Mouse (Mus musculus) cerebellum, adult 2 months (tissue): ENCODE data around the gene Mtfr1l.

Source experiments
- CTCF ChIP-seq: fragments of 200-500 bp; IDR thresholded peaks from 2 replicates; pipeline ENCODE4 v1.5.1; 2011; ENCODE audit warnings: low read depth, mild to moderate bottlenecking, control low read depth, low read length, moderate library complexity, borderline replicate concordance; ENCODE audit not compliant: insufficient read depth
- POLR2A ChIP-seq: fragments of 200-500 bp; IDR thresholded peaks from 2 replicates; pipeline ENCODE4 v1.6.1; 2011; ENCODE audit warnings: low read length, control low read depth, borderline replicate concordance; ENCODE audit not compliant: insufficient read depth

DNA sequence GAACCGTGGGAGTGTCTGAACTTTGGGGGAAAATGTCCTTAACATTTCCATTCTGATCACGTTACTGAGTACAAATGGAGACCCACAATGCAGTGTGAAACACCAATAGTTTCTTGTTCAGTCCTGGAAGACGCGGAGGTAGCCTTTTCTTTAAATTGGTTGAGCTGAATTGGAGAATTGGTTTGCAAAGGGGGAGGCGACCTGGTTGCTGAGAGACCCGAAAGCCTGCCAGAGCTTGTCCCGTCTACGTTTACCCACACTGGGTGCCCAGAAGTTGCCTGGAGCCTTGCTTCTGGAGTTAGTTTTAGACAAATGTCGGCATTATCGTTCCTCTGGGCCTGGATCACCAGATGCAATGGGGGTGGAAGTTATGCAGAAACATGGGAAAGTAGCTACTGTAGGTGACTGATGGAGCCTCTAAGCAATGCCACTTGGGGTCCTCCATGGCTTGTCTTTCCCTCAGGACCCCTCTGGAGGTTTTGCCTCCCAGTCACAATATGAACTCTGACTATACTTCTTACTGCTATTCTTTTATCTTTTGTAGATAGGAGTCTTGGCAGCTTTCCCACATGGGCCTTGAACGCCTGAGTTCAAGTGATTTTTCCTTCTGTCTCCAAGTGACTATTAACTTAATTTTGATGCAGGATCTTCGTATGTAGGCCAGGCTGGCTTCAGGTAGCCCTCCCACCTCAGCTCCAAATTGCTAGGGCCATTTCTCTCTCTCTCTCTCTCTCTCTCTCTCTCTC, 37.0 kb downstream of the Mtfr1l start:
- TF ChIP-seq CTCF (no peak), POLR2A (no peak)
